Mouse (Mus musculus) adrenal gland, adult (tissue): ENCODE data around the gene Kctd6.

ENCODE experiments used
- DNase-seq, 2 experiments: peaks; one replicate each; pipeline ENCODE4 v3.0.0; 2022 to 2023; ENCODE audit warnings: low spot score in 1 of 2; ENCODE audit not compliant: inconsistent age in 2 of 2

The Kctd6 gene

DNA sequence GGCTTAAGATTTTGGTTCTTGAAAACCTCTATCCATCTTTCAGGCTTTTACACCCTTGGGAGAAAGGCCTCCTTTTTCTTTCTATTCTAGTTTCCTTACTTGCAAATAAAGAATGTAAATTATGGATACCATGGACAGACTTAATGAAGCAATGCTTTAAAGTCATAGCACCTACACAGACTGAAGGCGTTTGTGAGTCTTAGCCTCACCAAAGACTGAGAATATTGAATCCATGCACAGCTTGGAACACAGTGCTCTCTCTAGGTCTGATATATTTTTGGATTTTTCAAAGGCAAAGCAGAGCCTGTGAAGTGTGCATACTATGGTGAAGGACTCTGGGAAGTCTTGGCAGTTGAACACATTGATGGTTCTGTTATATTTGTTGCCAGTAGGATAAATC lies 35.3 kb downstream of the Kctd6 start:
- DNase-seq: no peak

DNA sequence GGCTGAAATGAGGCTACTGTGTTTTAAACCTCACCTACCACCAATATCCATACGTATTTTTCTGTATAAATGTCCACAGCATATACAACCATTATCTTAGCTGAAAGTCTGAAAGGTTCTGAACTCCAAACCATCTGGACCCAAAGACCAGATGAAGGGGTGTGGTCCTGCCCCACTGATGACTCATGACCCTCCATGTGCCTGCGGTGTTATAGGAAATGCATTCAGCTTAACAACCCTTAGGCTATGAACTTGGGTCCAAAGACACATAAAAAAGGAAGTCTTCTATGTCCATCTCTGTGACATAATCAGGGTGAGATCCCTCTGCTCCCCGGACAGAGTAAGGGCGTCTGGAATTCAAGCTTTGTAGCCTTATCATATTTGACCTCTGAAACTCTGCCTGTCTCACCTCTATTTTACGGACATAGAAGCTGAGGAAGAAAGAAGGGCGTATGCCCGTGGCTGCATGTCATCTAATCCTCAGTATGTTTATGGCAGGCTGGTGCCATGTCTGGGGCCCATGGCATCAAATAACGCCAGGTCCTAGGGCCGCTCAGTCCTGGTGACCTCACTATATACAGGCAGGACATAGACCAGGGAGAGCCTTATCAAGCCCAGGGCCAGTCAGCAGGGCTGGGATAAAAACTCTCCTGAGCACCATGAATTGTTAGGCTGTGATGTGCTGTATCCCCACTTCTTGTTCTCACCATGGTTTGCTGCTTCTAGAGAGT lies 36.4 kb downstream of the Kctd6 start:
- DNase-seq: no peak

DNA sequence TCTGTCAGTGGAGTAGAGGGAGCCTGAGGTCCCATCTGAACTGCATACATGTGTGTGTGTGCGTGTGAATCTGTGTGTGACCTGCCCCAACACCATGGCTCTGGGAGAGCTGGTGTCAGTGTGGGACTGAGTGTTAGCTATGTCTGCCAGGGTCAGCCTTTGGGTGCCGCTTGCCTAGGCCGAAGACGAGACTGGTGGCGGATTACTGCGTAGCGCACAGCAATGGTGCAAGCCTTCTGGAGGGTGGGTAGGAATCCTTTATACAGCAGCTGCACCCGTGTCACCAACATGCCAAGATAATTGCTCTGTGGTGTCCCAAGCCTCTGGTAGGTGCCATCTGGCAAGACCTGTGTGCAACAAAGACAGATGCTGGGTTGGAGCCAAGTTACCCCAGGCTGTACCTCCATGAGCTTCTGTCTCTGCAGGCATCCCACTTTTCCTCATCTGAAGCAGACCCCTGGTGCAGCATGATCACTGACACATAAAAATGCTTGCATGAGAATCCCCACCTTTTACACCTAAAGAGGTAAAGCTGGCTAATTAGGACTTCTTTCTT lies 37.5 kb downstream of the Kctd6 start:
- no peak for DNase-seq

DNA sequence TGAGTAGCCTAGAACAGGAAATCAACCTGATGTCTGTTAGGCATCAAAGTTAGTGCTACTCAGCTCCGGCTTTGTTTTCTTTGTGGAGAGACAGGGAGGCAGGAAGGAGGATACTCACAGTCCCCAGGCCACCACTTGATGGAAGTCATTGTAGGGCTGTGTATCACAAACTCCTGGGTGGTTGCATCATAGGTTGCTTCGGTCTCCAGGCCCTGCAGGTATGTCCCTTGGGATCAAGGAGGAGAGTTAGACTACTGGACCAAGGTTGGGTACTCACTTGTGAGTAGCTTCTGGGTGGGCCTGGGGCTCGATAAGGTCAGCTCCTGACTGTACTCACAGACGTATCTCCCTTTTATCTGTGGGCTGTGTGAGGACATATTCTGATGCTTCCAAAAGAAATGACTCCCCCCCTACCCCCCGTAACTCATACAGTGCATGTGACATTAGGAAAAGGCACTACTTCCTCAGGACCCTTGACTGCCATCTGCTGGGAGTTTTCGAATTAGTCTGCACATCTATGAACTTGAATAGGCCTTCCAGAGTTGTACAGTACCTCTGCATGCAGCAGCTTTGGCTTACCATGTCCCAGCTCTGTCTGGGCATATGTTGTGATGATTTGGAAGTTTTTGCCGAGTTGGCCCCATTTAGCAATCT lies 41.3 kb downstream of the Kctd6 start:
- peak; percentile 60 to 82 for DNase-seq

DNA sequence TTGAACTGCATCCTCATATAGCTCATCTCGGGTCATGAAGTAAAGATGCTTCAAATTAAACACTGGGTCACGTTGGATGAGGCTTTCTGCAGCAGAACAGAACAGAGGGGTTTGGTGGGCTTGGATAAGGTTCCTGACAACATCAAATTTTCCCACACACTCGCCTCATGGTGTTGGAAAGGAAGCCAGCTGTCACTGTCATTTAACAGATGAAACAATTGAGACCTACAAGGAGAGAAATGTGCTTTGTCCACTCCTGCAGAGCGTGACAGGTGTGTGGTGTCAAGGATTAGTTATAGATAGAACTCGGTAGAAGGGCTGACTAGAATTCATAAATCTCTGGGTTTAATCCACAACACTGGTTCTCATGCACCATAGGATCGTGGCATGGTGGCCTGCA lies 42.1 kb downstream of the Kctd6 start:
- no peak for DNase-seq

DNA sequence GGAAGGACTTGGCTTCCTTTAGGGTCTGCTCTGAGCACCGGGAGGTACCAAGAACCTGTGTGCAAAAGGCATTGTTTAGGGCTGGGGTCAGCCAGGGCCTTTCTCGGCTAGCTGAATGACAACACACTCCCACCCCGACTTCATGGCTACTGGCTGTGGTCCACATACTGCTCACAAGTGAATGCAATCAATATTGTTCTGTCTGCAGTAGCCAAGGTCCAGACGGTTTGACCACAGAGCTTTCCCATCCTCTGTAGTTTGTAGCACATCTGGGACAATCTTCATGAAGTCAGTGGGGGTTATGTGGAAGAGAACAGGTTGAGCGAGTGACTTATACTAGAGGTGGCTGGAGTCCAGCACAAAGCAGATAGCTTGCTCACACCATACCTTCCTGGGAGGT lies 42.9 kb downstream of the Kctd6 start:
- DNase-seq: no peak

DNA sequence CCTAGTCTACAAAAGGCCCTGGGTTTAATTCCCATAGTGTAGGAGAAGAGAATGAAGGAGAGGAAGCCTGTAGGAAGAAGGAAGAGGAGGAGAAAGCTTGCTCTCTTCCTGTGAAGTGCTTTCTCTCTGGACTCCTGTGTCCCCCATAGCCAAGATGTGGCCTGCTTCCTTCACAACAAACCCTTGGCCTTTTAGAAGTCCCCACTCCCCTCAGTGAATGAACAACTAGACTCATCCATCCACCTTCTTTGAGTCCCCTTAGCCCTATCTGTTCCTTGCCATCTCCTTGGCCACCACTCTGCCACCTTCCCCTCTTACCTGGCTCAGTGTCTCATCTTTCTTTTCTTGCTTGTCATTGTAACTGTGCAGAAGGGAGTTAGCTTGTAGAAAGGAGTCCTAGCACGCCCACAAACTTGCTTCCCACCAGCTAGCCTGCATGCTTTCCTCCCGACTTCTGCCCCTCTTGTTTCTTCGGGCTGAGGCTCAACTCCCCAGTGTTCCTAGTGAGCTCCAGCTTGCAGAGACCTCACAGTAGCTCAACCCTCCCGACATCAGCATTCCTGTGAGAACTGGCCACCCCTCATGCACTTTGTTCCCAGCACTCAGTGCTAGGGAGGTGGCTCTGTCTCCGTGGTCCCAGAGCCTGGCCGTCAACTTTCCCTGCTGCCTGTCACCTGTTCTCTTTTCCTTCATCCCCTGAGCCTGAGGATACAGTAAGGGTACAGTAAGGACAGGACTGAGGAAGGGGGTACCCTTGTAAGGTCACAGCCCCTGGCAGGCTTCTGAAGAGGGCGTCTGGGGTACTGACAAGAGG lies 43.8 kb downstream of the Kctd6 start:
- no peak for DNase-seq

DNA sequence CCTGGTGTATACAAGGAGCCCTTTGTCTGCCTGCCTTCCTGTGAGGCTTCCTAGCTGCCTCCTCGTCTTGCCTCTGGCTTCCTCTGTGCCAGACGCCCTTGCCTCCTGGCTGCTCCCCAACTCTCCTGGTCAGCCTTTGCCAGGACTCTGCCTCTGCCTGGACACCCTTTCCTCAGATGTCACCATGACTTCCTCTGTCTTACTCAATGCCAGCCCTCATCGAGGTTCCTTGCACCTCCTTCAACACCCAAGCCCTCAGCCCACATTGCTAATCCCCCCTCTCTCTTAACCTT lies 44.3 kb downstream of the Kctd6 start:
- DNase-seq: peak in 1 of 2 experiments; percentile 62

DNA sequence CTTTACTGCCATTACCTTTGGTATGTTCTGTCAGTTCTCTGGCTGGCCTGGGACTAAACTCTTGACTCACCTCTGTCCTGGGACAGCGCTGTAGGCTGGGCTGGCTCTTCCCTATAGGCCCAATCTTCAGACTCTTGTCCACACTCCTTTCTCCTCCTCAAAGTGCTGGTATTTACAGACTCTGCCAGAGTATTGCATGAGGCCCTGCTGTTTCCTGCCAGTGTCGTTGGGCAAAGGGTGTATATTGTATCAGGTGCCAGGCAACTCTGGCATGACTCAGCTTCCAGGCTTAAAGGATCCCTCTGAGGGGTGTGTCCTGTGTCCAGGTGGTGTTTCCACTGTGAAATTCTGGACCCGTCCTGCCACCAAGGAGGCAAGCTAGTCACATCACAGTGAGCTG lies 44.8 kb downstream of the Kctd6 start:
- DNase-seq: no peak

DNA sequence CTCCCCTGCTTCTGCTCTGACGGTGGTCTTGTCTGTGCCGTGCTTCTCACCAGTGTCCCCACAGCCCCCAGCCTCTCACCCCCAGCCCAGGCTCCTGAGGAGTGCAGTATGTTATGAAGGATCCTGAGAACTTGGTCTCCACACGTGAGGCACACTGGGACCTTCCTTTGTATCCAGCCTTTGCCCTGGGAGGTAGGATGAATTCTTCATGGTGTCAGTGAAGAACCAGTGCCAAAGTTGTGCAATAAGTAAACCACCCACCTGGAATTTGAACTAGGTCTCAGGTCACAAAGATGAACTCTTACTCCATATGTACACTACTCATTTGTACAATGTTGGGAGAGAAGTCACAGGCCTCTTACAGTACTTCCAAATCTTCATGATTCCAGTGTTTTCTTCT lies 45.2 kb downstream of the Kctd6 start, which contains the start of gene Acox2:
TSS of gene Acox2 (minus strand) at position 188 of the 400 bp plus-strand sequence.
- no peak for DNase-seq

DNA sequence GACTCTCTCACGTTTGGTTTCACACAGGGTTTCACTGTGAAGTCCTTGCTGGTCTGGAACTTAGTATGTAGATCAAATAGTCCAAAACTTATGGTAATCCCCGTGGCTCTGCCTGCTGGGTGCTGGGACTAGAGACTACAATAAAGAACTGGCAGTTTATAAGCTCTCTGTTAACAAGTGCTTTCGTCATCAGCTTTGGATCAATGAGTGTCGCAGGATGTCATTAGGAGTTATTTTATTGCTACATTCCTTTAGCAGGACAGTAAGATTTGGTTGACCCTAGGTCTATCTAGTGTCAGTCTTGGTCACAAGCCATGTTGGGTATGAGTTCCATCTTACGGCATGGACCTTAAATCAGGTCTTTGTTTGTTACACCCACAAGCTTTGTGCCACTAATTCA lies 46.3 kb downstream of the Kctd6 start:
- no peak for DNase-seq

DNA sequence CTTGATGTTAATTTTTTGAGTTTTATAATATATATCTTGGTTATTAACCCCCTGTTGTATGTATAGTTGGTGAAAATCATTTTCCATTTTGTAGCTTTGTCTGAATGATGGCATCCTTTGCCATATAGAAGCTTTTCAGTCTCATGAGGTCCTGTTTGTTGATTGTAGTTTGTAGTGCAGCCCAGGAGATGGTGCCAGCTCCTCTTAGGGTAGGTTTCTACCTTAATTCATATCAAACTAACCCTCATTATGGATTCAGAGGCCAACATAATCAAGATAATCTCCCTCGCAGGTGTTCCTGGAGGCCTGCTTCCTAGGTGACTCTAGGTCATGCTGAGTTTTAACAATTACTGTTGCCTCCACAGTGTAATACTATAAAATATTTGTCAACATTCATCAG lies 48.3 kb downstream of the Kctd6 start:
- no peak for DNase-seq

DNA sequence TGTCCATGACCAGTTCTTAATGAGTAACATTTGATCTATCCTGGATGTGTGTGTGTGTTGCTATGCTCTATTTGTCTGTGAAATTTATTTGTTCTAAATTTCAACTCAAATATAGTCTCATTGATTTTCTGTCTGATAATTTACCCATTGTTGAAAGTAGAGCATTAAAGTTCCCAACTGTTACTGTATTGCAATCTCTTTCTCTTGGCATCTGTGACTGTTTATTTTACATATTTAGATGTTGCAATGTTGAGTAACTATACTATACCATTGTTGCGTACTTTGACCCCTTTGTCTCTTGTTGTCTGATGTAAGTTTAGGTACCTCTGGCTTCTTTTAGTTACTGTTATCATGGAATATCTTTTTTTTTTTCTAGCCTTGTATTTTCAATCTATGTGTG lies 50.4 kb downstream of the Kctd6 start:
- no peak for DNase-seq

DNA sequence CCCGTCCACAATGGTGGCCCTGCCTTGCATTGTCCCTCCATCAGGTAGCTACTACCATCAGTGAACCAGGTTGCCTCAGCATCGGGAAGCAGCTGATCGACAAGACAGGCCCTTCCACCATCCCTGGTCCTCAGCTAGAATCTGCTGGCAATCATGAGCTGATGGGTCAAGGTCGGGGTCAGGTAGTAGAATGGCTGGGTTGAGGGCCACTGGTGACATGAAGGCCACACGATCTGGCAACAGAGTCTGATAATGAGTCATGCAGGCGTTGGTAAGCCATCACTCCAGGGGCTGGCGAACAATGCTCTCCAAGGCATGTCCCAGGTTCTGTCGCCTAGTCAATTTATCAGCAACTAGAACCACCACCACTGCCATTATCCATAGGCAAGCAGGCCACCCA lies 57.3 kb downstream of the Kctd6 start:
- DNase-seq: peak; percentile 38 to 74
